Mouse (Mus musculus) lung, postnatal 25 days (tissue): Measurements from ENCODE around the gene Lin28a.

Experiments
- DNase-seq: peaks from one replicate; pipeline ENCODE4 v3.0.0; 2022; ENCODE audit warnings: low spot score

Lin28a gene

DNA sequence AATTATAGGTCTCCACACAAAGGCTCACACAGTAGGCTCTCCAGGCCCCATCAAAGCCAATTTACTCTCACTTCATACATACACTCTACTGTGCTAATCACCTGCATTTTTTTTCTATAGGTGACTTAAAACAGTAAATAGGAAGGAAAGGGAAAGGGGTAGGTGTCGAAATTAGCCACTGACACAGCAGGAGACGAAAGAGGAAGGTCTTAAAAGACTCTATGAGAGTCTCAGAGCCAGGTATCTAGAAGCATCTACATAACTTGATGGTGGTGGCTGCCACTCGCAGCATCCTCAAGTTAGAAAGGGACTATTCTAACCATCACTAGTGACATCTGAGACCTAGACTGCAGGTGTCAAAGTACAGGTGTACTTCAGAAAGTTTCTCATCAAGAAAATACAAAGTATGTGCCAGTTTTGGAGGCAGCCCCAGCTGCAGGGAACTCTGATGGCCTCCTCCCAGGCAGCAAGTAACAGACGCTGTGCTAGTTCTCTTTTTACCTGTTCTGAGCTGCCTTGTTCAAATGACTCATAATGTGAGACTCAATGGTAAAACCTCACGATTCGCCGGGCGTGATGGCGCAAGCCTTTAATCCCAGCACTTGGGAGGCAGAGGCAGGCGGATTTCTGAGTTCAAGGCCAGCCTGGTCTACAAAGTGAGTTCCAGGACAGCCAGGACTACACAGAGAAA, 40.5 kb downstream of the Lin28a start:
- DNase-seq: no peak

DNA sequence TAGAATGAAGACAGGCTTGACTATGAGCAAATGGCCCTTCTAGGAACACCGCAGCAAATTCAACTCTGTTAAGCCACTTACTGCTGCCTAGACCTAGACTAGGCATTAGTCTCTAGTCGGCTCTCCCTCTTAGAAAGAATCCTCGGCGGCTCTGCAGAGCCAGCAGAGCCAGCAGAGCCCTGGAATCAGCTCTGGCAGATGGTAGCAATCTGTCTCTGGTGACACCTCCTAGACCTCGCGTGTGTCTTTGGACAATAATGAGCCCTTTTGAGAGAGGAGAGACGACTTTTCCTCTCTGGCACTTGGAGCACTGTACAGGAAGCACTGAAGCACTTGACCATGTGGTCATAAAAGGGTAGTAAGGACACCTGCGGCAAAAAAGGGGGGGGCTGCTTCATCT, 46.9 kb downstream of the Lin28a start:
- no peak for DNase-seq

DNA sequence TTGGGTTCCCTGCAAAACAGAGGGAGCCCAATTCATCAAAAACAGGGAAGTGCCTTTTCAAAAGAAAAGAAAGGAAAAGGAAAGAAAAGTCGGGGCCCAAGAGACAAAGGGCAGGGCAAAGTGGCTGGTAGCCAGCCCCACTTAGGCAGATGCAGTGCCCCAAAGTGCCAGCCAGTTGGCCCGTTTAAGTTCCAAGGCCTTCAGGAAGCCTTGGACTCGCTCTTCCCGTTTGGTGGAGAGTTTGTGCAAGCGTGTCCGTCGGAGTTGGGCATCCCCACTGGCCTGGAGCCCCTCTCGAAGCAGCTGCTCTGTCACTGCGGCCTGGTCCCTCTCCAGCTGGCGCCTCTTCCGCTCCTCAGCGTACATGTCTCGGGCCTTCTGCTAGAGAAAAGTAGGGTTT, 47.8 kb downstream of the Lin28a start:
- DNase-seq: no peak

DNA sequence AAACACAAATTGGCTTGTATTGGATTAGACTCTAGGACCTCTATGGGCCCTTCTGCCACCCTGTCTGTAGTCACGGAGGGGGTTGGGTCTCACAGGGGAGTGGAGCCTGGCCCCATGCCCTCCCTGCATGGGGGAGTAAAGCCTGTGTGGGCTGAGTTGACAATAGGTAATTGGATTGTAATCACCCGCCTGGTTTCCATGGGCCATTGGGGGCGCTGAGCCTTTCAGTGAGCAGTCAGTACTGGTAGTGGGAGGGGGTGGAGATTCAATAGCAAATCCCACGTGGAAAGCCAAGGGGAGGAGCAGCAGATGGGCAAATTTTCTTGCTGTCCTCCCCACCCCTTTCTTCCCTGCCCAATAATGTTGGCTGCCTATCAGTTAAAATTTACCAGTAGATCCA, 48.4 kb downstream of the Lin28a start:
- DNase-seq: no peak

DNA sequence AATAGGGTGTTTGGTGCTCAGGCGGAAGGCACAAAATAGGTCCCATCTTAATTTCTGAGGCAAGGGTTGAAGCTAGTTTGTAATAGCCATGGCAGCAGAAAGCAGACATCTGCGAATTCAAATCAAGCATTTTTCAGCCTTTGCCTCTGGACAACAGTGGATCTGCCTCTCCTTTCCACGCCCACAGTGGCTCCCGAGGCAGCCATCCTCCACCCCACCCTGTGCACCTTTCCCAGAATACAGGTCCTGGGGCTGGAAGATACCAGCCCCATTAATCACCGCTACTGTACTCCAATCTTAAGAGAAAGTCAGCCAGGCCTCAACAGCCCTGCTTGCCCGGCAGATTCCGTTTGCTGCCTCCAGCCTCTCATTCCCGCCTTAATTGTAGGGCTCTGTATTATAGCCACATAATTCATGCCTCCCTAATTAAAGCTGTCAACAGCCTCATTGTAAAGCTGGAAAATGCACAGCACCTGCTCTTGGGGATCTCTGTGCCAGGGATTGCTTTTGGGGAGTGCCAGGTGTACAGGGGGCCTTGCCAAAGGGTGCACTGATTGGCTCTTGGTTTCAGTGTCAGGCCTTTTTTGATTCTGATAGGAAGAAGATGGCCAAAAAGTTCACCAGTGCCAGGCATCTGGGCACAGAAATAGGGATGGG, 49.4 kb downstream of the Lin28a start:
- DNase-seq: no peak

DNA sequence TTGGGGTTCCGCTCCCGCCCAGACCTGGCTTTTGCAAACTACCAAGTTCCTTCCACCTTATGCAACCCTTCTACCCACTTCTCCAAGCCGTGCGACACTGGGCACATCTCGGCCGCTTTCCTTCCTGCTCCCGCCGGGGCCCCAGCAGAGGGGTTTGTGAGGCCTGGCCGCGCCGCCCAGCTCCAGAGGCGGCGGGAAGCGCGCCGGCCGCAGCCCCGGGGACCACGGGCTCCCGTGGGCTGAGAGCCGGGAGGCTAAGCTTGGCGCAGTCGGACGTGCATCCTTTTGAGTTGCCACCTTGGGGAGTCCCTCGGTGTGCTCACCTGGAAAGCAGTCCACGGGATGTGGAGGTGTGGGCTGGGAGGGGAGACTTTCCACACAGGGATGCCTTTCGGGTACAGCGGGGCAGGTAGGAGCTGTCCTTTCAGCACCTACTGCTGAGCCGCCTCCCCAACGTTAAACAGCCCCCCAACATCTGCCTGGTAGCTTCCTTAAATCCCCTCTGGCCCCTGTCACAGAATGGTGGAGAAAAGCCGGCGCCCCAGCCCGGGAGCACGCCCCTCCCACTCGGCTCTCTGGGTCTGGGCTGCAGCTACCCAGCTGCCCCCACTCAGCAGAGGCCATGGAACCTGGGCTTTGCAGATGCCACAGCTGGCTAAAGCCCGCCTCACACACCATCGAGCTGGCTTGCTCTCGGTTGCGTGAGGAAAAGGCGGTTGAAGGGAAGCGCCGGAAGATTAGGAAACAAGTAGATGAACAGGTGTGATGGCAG, 50.3 kb downstream of the Lin28a start, which contains the start of gene Hmgn2:
Gene Hmgn2 (minus strand): TSS at position 501 of the 772 bp plus-strand sequence.
- DNase-seq: peak; percentile 18

DNA sequence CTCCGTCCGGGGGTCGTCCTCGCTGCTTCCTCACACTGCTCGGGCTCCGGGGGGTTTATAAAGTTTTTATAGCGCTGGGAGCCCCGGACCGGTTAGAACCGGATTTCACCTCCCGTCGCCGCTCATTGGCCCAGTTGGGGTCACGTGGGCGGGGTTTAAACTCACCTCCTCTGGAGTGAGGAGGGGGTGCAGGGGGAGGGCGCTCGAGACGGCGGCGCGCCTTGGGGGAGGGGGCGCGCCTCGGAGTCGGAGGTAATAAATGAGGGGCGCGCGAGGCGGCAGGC, 50.8 kb downstream of the Lin28a start:
- peak; percentile 90 for DNase-seq

DNA sequence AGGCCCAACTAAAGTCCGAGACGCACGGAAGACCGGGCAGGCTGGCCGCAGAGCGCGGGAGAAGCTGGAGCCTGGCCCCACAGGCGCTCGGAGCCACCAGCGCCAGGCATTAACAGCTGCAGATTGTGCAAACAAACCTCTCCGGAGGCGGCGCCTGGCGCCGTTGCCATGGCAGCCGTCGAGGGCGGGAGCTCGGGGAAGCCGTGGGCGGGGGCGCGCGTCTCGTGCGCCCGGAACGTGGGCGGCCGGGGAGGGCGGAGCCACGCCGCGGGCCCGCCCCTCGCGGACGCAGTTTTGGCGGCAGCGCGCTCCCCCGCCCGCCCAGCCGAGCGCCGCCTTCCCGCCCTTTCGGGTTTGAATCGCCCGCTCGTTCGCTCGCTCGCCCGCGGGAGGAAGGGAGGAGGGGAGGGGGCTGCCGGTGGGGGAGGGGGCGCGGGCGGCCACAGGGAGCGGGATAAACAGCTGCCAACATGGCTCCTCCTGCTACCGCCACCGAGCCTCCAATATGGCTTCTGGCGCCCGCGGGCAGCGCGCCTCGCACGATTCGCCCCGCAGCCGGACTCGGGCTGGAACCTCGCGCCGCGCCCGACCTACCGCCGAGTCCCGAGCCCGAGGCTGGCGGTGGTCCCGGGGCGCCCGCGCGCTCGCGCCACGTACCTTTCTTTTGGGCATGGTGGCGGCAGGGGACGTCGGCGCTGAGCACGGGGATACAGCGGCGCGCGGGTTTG, 51.3 kb downstream of the Lin28a start:
- peak; percentile 98 for DNase-seq

DNA sequence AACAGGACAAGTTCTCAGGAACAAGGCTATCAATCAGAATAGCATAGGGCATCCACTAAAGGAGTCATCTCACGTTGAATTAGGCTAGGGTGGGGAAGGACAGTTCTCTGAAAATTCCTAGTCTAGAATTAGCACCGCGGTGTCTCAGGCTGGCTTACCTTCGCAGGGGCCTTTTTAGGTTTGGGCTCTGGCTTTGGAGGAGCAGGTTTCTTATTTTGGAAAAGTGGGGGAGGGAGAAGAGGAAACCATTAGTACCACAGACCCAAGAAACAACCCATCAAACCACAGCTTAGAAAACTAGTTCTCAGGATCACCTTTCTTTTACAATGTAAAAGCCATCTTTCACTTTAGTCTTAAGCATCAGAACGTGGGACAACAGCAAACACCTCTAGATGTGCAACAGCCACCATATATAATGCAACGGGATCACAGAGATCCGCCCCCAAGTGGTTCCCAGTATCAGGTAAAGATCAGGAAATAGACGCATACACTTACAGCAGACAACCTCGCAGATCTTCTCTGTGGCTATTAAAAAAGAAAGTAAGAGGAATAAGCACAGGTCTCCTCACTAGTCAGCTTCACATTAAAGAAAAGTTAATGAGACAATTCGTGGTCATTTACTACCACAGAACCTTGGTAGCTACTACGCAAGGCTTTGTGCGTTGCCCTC, 52.2 kb downstream of the Lin28a start:
- no peak for DNase-seq

DNA sequence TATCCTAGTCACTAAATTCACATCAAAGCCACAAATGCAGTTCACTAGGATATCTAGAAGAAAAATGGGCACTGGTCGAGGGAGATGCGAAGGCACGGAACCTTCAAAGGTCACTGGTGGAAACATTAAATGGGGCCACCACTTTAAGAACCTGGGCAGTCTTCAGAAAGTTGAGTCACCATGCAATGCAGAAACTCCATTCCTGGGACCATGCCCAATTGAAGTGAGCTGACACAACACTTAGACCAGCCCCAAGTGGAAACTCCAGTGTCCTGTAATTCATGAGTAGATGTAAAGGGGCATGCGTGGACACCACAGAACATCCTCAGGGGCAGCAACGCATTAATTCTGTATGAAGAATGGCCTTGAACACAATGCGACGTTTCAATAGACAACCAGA, 56.1 kb downstream of the Lin28a start:
- DNase-seq: no peak

DNA sequence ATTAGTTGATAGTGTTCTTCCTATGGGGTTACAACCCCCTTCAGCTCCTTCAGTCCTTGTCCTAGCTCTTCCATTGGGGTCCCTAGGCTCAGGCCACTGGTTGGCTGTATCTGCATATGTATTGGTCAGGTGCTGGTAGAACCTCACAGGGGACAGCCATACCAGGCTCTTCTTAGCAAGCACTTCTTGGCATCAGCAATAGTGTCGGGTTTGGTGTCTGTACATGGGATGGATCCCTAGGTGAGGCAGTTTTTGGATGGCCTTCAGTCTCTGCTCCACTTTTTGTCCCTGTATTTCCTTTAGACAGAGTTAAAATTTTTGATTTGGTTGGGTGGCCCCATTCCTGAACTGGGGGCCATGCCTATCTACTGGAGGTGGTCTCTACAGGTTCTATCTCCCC, 59.8 kb downstream of the Lin28a start:
- no peak for DNase-seq

DNA sequence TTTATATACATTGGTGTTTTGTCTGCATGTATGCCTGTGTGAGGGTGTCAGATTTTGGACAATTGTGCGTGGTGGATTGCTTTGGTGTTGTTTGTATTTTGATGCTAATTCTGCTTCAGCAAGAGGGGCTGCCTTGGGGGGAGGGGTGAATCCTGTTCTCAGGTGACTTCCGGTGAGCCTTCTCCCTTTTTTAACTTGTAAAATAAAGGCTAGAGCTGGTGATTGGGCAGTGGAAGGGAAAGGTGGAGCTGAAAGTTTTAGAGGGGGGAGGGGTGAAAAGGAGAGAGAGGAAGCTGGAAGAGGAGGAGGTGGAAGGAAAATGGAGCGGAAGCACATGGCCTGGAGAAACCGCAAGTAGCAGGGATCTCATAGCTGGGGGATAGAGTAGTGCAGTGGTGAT, 62.3 kb downstream of the Lin28a start:
- DNase-seq: no peak
